Mouse (Mus musculus) lung, embryonic 15.5 days (tissue): ENCODE measurements at regions not wholly inside any gene's neighbourhood (a gene's known extent, or its start where the extent isn't known, plus 50 kb on each side); places are given as distances from the start of the nearest gene placed in this dataset.
"Not testable (repeated sequence)": the region's sequence is repeated elsewhere in the genome, so short reads cannot be mapped to it uniquely, and the experiment has no call there.

ENCODE experiments used
- ATAC-seq: fragments of 200-750 bp; cut with Nextera tagmentation; 2 replicates; pipeline ENCODE4 v1.8.0; 2017; ENCODE audit warnings: moderate number of reproducible peaks, borderline replicate concordance; ENCODE audit not compliant: low FRiP score, low TSS enrichment; ENCODE audit errors: extremely low read depth
- H3K27ac ChIP-seq: fragments of 300-500 bp; sonication (generic); 2 replicates; pipeline ENCODE4 v1.5.1; 2015; ENCODE audit warnings: moderate library complexity, mild to moderate bottlenecking, inconsistent platforms
- H3K27me3 ChIP-seq: fragments of 300-500 bp; sonication (generic); 2 replicates; pipeline ENCODE4 v1.6.1; 2015; ENCODE audit warnings: inconsistent platforms
- H3K36me3 ChIP-seq: fragments of 300-500 bp; sonication (generic); 2 replicates; pipeline ENCODE4 v1.6.1; 2015; ENCODE audit warnings: inconsistent platforms
- H3K4me1 ChIP-seq: fragments of 300-500 bp; sonication (generic); 2 replicates; pipeline ENCODE4 v1.6.1; 2015; ENCODE audit warnings: inconsistent platforms
- H3K4me2 ChIP-seq: fragments of 300-500 bp; sonication (generic); 2 replicates; pipeline ENCODE4 v1.6.1; 2015; ENCODE audit warnings: inconsistent platforms, mild to moderate bottlenecking, moderate library complexity
- H3K4me3 ChIP-seq: fragments of 300-500 bp; sonication (generic); 2 replicates; pipeline ENCODE4 v1.5.1; 2015; ENCODE audit warnings: mild to moderate bottlenecking, inconsistent platforms
- H3K9ac ChIP-seq: fragments of 300-500 bp; sonication (generic); 2 replicates; pipeline ENCODE4 v1.6.1; 2015; ENCODE audit warnings: inconsistent platforms
- H3K9me3 ChIP-seq: fragments of 300-500 bp; sonication (generic); 2 replicates; pipeline ENCODE4 v1.6.1; 2016; ENCODE audit warnings: inconsistent platforms
- WGBS: fragments of 180-500 bp; shearing (Covaris S2); methylation state at CpG from one replicate; pipeline ENCODE4 v1.1.7; 2015; 5-methylcytosine and 5-hydroxymethylcytosine counted together

DNA sequence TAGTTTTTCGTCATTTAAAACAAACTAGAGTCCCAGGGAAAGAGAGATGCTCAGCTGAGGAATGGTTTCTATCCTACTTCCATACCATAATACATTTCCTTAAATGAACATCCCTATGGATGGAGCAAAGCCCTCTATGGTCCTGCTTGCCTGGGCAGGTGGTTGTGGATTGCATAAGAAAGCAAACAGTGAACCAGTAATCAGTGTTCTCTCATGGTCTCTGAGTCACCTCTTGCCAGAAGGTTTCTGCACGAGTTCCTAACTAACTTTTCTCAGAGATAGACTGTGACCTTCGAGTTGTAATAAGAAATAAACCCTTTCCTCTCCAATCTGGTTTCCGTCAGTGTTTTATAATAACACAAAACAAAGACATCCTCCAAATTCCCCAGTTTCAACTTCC lies 62.9 kb upstream of the Bet1 start:
- Histone ChIP-seq H3K9me3 (no peaks in the 10 kb centered on the region), H3K27ac (no peak overlapping the region), H3K9ac (no peak overlapping the region), H3K4me3 (no peak overlapping the region), H3K4me1 (no peaks in the 10 kb centered on the region), H3K4me2 (no peak overlapping the region), H3K27me3 (no peaks in the 10 kb centered on the region), H3K36me3 (no peaks in the 10 kb centered on the region)
- WGBS = 53% methylated on average over 4 of the region's 4 CpGs
- ATAC-seq = no peak

DNA sequence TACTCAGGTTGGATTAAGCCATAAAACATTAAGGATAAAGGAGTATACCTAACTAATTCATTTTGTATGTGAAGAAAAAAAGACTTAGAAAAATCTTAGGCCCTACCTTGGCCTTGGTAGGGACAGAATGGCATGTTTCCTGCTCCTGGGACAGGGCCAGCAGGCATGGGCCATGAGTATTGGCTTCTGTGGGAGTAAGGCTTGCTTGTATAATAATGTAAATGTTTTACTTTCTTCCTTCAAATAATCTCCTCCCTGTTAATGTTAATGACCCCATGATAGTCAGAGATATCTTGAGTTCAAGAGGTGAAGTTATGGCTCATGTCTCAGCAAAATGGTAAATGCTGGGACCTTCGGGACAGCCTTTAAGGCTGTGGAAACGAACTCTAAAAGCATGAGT lies 71.5 kb upstream of the Bet1 start:
- Histone ChIP-seq H3K36me3 (no peaks in the 10 kb centered on the region), H3K9ac (no peak overlapping the region), H3K27me3 (no peaks in the 10 kb centered on the region), H3K4me3 (no peak overlapping the region), H3K4me1 (no peaks in the 10 kb centered on the region), H3K4me2 (no peak overlapping the region), H3K9me3 (no peaks in the 10 kb centered on the region), H3K27ac (no peak overlapping the region)
- ATAC-seq = no peak
- 62% methylated on average over 2 of the region's 2 CpGs for WGBS

DNA sequence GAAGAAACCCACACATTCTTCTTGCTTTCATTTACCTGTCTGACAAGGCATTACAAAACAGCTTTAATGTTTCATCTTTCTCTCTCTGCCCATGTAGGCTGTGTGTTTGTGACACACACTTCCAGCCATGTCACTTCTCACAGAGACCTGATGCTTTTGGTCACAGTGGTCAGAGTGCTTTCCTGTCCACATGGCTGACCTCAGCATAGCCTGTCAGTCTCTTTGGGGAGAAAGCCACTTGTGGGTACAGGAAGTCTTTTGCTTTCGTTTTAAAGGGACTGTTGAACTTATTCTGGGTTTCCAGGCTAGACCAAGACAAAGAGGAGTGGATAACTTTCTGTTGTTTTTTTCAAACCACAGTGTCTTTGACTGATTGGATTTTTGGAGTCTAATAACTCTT lies 77.0 kb upstream of the Bet1 start:
- no peak overlapping the region for H3K9ac ChIP-seq
- H3K27me3 ChIP-seq = no peaks in the 10 kb centered on the region
- H3K36me3 ChIP-seq = no peaks in the 10 kb centered on the region
- H3K4me2 ChIP-seq = no peak overlapping the region
- H3K9me3 ChIP-seq = no peaks in the 10 kb centered on the region
- H3K4me1 ChIP-seq = no peaks in the 10 kb centered on the region
- no peak overlapping the region for H3K27ac ChIP-seq
- H3K4me3 ChIP-seq = no peak overlapping the region
- 51% methylated on average over 1 of the region's 1 CpGs for WGBS
- no peak for ATAC-seq

DNA sequence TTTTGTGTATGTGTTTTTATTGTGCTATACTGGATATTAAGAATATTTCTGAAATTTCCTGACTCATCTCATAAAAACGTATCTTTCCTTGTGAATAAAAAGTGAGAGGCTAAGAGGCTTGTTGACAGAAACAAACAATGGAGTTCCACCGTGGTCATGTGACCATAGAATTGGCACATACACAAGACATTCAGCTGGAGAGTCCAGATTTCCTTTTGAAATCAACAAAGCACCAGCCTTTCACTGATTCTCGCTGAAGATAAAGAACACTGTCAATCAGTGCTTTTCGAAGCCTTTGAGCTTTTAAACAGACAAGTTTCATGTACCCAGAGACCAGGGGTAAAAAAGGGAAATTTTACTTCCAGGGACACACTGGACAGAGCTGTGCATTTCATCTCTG lies 80.3 kb upstream of the Bet1 start:
- no peak overlapping the region for H3K9ac ChIP-seq
- no peaks in the 10 kb centered on the region for H3K36me3 ChIP-seq
- H3K9me3 ChIP-seq = no peaks in the 10 kb centered on the region
- no peaks in the 10 kb centered on the region for H3K4me1 ChIP-seq
- ATAC-seq = no peak
- no peaks in the 10 kb centered on the region for H3K27me3 ChIP-seq
- 66% methylated on average over 4 of the region's 4 CpGs for WGBS
- no peak overlapping the region for H3K4me3 ChIP-seq
- H3K4me2 ChIP-seq = no peak overlapping the region
- H3K27ac ChIP-seq = no peak overlapping the region

DNA sequence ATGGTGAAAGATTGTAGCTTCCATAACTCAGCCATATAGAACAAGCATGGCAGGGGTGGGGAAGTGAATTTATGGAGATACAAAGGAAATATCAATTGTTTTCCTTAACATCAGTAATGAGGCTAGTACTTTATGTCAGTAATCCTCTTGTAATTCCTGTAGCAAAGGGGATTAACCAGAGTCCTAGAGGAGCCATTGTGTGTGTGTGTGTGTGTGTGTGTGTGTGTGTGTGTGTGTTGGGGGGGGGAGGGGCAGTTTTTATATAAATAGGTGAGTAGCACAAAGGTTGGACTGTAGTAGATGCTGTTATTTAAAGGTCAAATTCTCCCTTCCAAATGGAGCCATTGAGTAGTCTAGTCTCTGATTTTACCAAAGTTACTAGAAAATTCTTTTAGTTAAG lies 81.0 kb upstream of the Bet1 start:
- Histone ChIP-seq H3K9ac (no peak overlapping the region), H3K9me3 (no peaks in the 10 kb centered on the region), H3K4me2 (no peak overlapping the region), H3K27me3 (no peaks in the 10 kb centered on the region), H3K4me1 (no peaks in the 10 kb centered on the region), H3K36me3 (no peaks in the 10 kb centered on the region), H3K27ac (no peak overlapping the region), H3K4me3 (no peak overlapping the region)
- ATAC-seq = no peak

DNA sequence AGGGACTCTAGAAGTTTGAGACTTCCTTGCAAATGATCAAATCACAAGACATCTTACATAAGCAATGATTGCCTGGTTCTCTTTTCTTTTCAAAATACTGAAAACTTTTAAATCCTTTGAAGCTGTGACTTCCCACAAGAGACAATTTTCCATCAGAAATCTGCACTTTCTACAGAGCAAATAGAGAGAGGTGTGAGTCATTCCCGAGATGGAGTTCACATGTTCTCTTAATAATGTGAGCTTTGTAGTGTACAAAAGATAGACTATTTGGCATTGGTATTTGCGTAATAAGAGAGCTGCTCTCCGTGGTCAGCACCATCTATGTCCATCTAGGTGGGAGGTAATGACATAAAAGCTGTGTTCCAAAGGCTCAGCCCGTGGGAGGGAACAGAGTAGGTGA lies 84.8 kb upstream of the Bet1 start:
- no peaks in the 10 kb centered on the region for H3K27me3 ChIP-seq
- H3K4me3 ChIP-seq = no peak overlapping the region
- H3K9me3 ChIP-seq = no peaks in the 10 kb centered on the region
- ATAC-seq = no peak
- no peaks in the 10 kb centered on the region for H3K36me3 ChIP-seq
- H3K9ac ChIP-seq = no peak overlapping the region
- no peak overlapping the region for H3K27ac ChIP-seq
- no peaks in the 10 kb centered on the region for H3K4me1 ChIP-seq
- no peak overlapping the region for H3K4me2 ChIP-seq
- 46% methylated on average over 4 of the region's 4 CpGs for WGBS

DNA sequence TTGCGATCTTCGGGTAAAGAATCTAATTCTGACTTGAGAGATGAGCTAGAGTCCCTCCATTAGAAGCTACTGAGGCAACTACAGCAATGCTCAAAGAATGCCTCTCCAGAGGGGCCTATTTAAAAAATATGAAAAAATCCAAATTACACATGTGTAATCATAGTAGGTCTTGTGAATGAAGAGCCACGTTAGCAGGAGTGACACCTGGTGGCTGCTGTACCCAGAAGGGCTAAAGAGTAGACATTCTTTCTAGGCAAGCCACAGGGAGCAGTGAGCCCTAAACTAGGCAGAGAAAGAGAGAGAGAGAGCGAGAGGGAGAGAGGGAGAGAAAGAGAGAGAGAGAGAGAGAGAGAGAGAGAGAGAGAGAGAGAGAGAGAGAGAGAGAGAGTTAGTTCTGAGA lies 100.9 kb upstream of the Bet1 start:
- Histone ChIP-seq H3K27me3 (no peaks in the 10 kb centered on the region), H3K4me1 (no peaks in the 10 kb centered on the region), H3K4me2 (no peak overlapping the region), H3K9ac (no peak overlapping the region), H3K27ac (no peak overlapping the region), H3K4me3 (no peak overlapping the region), H3K9me3 (no peaks in the 10 kb centered on the region), H3K36me3 (no peaks in the 10 kb centered on the region)
- 72% methylated on average over 4 of the region's 4 CpGs for WGBS
- ATAC-seq = no peak

DNA sequence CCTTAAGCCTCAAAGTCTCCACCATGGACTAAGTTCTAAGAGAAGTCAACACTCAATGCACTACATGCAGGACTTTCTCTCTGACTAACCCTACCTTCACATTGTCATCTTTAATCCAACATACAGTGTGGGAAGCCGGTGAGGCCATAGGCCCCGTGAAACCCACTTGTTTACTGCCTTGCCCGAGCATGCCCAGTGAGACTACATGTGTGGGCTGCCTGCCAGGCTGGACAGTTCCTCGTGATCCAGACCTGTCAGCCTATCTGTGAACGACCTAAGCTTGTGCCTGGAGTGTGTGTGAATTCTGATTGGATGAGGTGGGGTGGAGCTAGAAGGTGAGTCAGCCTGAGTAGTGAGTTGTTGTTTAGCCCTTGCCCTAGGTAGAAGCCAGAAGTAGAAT lies 104.2 kb upstream of the Bet1 start:
- not testable (repeated sequence) for H3K4me1 ChIP-seq, H3K9me3 ChIP-seq, H3K4me2 ChIP-seq, ATAC-seq, H3K4me3 ChIP-seq, H3K36me3 ChIP-seq, H3K9ac ChIP-seq, H3K27me3 ChIP-seq, H3K27ac ChIP-seq
- 51% methylated on average over 5 of the region's 5 CpGs for WGBS

DNA sequence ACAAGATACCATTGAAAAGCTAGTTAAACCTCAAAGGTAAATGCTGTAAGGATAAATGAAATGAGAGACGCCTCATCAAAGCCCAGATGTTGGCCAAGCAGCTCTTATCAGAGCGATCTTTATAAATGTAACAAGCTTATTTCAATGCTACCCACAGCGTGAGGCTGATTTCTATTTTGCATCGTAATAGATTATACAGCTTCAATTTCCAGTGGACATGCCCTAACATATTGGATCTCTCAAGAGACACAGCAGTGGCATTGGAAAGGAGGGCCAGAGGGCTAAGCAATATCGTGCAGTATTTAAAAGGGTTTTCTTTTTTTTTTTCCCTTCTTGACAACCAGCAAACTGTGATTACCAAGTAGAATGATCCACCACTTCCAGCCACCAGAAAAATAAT lies 106.5 kb upstream of the Bet1 start:
- ATAC-seq = no peak
- Histone ChIP-seq H3K4me1 (no peaks in the 10 kb centered on the region), H3K36me3 (no peaks in the 10 kb centered on the region), H3K27ac (no peak overlapping the region), H3K27me3 (no peaks in the 10 kb centered on the region), H3K9ac (no peak overlapping the region), H3K4me2 (no peak overlapping the region), H3K4me3 (no peak overlapping the region), H3K9me3 (no peaks in the 10 kb centered on the region)
- 75% methylated on average over 5 of the region's 5 CpGs for WGBS

DNA sequence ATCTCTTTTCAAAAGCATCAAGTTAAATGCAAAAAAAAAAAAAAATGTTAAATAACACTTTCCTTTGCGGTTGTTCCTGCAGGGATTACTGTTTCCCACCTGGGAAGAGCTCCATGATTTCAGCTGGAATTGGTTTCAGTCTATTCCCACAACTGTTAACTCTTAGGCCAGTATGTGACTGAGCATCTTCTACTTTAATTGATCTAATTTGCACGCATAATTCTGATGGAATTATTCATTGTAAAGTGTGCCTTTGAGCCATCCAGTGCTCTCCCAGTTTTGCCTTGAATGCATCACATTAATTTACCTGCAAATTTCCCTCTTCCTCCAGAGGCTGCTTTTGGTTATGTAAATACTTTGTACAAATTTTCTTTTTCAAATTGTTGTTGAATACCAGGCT lies 114.4 kb upstream of the Bet1 start:
- WGBS = 58% methylated on average over 2 of the region's 2 CpGs
- ATAC-seq = no peak

DNA sequence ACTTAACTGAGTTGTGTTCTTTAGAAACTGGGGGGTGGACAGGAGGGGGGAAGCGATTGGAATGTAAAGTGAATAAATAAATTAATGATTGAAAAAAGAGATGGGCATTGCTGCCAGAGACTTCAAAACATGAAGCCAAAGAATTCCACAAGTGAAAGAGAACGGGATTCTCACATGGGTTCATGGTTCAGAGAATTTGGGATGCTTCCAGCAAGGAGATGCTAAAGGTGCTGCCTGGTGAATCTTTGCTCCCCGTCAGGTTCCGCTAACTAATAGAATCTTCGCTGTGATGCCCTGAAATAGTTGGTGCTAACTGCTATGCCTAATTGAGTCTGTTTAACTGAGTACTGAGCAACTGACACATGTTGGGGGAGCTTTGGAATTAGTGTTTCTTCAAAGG lies 118.9 kb upstream of the Bet1 start:
- no peak for ATAC-seq
- no peaks in the 10 kb centered on the region for H3K27me3 ChIP-seq
- no peak overlapping the region for H3K9ac ChIP-seq
- H3K4me1 ChIP-seq = no peaks in the 10 kb centered on the region
- H3K36me3 ChIP-seq = no peaks in the 10 kb centered on the region
- H3K4me2 ChIP-seq = no peak overlapping the region
- no peak overlapping the region for H3K4me3 ChIP-seq
- WGBS = 77% methylated on average over 5 of the region's 5 CpGs
- no peaks in the 10 kb centered on the region for H3K9me3 ChIP-seq
- no peak overlapping the region for H3K27ac ChIP-seq

More for the DNA sequence above, 114.4 kb upstream of the Bet1 start:
- Histone ChIP-seq H3K4me2 (no peak overlapping the region), H3K9me3 (no peaks in the 10 kb centered on the region), H3K27ac (no peak overlapping the region), H3K4me1 (no peaks in the 10 kb centered on the region), H3K27me3 (no peaks in the 10 kb centered on the region), H3K9ac (no peak overlapping the region), H3K4me3 (no peak overlapping the region), H3K36me3 (no peaks in the 10 kb centered on the region)

DNA sequence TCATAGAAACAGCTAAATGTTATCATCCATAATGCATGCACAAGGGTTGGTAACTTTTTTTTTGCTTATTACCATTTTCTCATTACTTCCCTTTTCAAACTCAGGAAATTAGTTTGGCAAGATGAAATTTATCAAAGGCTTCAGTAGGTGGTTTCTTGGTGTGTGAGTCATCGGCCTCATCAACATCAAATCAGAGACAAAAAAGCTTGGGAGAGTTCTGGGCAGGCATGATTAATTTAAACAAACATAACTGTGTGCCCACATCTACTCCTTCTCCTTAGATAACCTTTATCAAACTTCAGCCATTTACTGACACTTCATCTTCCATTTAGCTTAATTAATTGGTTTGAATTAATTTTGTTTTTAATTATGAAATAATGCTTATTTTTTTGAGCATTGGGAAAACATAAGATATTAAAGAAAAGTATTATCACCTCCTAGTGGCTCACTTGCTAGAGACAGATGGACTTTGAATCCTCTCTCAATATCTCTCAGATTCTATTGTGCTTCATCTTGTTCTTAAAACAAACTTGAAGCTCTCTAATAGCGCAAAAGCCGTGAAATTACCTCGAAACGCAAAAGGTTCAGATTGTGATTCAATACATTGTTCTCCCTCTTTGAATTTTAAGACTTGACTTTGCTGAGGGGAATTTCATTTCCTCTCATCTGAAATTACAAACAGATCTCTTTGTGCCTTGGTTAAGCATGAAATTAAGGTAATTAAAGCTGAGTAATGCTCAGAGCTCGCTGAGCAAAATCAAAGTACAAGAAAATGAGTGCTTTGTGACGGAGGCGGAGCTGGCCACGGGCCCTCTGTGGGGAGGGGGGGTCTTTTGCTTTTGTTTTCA lies 158.7 kb upstream of the Bet1 start:
- WGBS = 76% methylated on average over 9 of the region's 9 CpGs
- H3K4me3 ChIP-seq = no peak overlapping the region
- no peak for ATAC-seq
- no peaks in the 10 kb centered on the region for H3K4me1 ChIP-seq
- no peaks in the 10 kb centered on the region for H3K27me3 ChIP-seq
- H3K4me2 ChIP-seq = no peak overlapping the region
- no peak overlapping the region for H3K9ac ChIP-seq
- H3K27ac ChIP-seq = no peak overlapping the region
- no peaks in the 10 kb centered on the region for H3K36me3 ChIP-seq
- no peaks in the 10 kb centered on the region for H3K9me3 ChIP-seq

DNA sequence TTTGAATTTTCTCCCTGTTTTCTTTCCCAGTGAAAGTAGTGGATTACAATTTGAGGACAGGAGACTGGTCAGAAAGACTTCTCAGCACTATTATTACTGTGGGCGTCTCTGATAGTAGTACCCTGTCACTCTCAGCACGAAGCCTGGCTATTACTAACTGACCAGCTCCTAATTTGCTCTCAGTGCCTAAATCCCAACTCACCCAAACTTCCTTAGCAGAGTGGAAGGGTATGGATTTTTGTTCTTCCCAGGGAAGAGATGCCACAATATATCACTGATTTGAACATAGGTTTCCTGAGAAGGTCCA lies 159.3 kb upstream of the Bet1 start:
- Histone ChIP-seq H3K9ac (no peak overlapping the region), H3K4me1 (no peaks in the 10 kb centered on the region), H3K4me2 (no peak overlapping the region), H3K27me3 (no peaks in the 10 kb centered on the region), H3K27ac (no peak overlapping the region), H3K9me3 (no peaks in the 10 kb centered on the region), H3K4me3 (no peak overlapping the region), H3K36me3 (no peaks in the 10 kb centered on the region)
- WGBS = 84% methylated on average over 2 of the region's 2 CpGs
- ATAC-seq = no peak
